Mouse (Mus musculus) cerebral cortex, adult 2 months (tissue): ENCODE measurements around the gene Snx32.

ENCODE experiments used
- WGBS: fragments of 180-500 bp; shearing (Covaris S2); methylation state at CpG from one replicate; pipeline ENCODE4 v1.1.7; 2018; 5-methylcytosine and 5-hydroxymethylcytosine counted together

Gene Snx32

DNA sequence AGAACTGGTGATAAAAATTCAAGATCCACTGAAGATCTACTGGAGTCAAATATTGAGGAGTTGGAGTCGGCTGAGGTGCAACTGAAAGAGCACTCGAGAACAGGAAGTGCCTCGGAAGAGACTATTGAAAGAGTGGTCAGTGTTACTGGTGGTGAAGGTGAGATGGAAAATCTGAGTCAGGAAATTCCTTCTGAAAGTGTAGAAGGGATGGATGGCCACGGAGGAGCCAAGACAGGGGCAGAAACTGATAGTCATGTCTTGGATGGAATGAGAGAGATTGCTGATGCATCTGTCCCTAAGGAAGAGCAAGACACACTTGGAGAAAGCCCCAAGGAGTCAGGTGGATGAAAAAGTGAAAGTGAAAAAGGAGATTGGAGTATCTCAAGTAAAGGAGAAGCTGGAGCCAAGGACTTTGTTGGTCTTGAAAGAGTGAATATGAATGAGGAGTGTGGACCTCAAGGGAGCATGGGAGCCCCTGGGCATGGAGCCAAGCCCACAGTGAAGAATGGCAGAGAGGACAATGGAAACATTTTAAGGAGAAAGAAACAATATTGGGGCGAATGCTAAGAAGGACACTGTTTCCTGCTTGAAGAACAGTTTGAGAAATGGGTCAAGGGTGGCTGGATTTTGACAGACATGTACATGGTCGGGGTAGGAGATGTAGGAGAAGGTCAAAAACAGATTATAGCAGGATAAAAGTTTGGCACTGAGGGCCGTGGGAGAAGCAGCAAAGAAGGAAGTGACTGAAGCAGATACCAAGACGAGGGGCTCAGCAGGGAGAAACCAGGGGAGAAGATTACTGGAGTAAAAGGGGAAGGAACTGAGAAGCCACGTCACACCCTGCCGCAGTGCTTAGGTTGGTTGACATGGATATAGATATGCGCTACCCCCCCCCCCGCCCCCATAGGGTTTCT lies 2.0 kb upstream of the Snx32 start:
- WGBS = 68% methylated on average over 12 of the region's 12 CpGs

GRCm38 (mm10) chr19:5511074-5511632 lies 815 bp upstream of the Snx32 start:
- 40% methylated on average over 14 of the region's 15 CpGs for WGBS

DNA sequence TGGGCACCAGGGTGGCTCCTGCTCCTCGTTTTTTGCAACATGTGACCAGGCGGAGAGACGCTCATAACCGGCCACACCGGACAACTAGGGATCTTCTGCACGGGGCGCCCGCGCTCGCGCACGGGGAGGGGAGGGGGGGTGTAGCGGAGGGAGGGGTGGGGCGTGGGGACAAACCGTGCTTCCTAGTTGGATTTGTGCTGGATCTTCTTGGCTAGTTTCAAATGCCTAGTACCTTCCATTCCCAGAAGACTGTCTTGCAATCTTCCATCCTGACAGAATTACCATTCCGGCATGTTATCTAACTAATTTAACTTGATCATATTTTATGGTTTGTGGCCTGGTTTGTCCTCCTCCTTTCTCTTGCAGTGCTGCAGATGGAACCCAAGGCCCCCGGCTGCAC lies 6.7 kb downstream of the Snx32 start, which contains the start of gene 1700020D05Rik:
TSS of gene 1700020D05Rik (minus strand) at position 101 of the 400 bp plus-strand sequence.
- WGBS = 70% methylated on average over 17 of the region's 17 CpGs

DNA sequence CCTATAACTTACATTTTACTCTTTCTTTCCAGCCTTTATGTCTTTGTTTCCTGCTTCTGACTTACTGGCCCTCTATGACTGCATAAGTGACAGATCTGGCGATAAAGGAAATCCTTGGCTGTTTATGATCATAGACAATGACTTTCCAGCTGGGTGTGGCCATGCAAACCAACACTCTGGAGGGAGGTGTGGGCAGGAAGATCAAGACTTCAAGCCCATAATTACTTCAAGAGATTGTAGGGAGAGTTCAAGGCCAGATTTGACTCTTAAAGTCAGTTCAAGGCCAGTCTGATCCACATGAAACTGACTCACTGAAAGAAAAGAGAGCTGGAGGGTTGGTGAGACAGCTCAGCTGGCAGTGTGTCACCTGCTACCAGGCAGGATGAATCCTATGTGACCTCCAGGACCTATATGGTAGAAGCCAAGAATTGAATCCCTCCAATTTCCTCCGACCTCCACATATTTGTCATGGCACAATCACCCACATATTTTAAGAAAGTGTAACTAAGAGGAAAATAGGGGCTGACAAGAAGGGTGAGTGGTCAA lies 9.9 kb downstream of the Snx32 start:
- 90% methylated on average over 2 of the region's 2 CpGs for WGBS

GRCm38 (mm10) chr19:5496052-5496370 lies 14.3 kb downstream of the Snx32 start:
- WGBS = 79% methylated on average over 16 of the region's 16 CpGs

DNA sequence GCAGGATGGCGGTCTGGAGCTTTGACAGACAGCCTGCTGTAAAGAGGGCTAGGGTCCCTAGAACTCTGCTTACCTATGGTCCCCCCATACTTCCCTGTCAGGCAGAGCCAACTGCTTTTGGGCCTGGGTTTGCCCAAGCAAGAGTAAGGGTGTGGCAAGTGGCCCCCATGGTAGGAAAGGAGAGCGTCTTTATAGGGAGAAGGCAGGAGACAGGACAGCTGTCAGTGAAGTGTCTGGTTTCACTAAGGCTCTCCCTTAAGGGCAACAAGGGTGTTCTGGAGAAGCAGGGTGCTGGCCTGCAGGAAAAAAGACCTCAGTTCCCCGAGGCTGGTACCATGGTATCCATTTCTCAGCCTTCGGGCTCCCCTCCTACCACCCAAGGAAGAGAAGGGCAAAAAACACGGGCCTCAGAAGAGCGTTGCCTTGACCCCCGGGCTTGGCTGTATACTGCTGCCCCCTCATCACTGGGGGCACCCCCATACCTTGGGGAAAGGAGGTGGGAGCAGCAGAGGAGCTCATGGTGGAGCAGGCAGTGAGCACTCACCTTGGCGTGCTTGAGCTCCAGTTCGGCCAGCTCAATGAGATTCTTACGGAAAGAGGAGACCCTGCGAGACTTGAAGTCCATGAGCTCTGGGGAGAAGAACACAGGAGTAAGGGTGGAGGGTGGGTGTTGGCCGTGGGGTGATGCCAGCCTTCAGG lies 14.8 kb downstream of the Snx32 start:
- WGBS = 84% methylated on average over 12 of the region's 12 CpGs

GRCm38 (mm10) chr19:5494314-5494713 lies 16.0 kb downstream of the Snx32 start:
- WGBS = 64% methylated on average over 3 of the region's 3 CpGs

GRCm38 (mm10) chr19:5493301-5493721 lies 17.0 kb downstream of the Snx32 start:
- WGBS = 37% methylated on average over 9 of the region's 9 CpGs

- 59% methylated on average over 4 of the region's 4 CpGs for WGBS
Measured at GRCm38 (mm10) chr19:5492641-5493040, 17.7 kb downstream of the Snx32 start.

- under 1% methylated on average over 59 of the region's 59 CpGs for WGBS
Measured at GRCm38 (mm10) chr19:5490898-5491708, 19.2 kb downstream of the Snx32 start.

- WGBS = under 1% methylated on average over 54 of the region's 62 CpGs
Measured at GRCm38 (mm10) chr19:5490313-5490897, 19.9 kb downstream of the Snx32 start, which contains the start of gene Cfl1. Cfl1 (plus strand) TSS chr19:5490455.

DNA sequence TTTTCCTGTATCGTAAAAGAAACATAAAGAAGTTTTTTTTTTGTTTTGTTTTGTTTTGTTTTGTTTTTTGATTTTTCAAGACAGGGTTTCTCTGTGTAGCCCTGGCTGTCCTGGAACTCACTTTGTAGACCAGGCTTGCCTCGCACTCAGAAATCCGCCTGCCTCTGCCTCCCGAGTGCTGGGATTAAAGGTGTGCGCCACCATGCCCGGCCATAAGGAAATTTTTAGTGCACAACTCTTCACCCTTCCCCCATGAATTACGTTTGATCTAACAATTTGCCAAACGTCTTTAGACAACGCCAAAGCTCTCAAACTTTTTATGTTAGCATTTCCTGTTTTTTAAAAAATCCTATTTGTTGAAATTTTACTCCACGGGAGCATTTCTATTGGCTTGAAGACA lies 20.6 kb downstream of the Snx32 start:
- 16% methylated on average over 10 of the region's 10 CpGs for WGBS

GRCm38 (mm10) chr19:5488878-5489571 lies 21.3 kb downstream of the Snx32 start:
- under 1% methylated on average over 26 of the region's 26 CpGs for WGBS

DNA sequence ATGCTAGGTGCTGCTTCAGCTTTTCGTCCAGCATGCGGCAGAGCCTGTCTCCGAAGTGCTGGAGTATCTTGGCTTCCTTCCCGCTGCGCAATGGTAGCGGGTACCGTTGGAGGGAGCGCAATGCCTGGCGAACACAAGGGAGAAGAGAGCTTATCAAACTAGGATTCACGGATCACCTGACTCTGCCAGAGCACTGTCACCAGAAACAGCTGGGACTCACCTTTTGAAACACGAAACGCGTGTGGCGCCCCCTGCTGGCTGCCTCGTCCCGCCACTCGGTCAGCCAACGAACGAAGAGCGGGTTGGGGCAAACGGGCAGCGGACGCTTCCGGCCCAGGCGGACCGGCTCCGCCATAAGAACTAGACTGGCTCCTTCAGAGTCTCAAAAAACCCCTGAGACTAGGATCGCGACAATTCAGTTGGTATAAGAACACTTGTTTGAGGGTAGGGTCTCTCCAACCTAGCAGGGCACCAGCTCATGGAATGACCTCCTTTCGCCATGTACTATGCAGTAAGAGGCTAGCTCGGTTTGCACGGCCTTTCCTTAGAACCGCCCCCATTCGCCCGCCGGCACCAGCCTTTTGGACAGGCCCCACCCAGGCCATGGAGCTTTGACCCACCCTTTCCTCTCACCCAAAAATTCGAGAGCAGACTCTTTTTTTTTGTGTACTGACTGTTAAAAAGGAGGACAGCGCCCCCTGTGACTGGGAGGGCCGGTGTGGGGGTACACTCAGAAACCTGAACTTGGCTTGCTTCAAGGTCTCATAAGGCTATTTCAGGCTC lies 22.4 kb downstream of the Snx32 start, which contains the start of gene Mus81:
TSS of gene Mus81 (minus strand) at position 635 of the 783 bp plus-strand sequence.
- WGBS = under 1% methylated on average over 39 of the region's 39 CpGs

GRCm38 (mm10) chr19:5486771-5487170 lies 23.6 kb downstream of the Snx32 start:
- WGBS = 78% methylated on average over 4 of the region's 4 CpGs

- WGBS = 68% methylated on average over 8 of the region's 8 CpGs
Measured at GRCm38 (mm10) chr19:5486286-5486685, 24.1 kb downstream of the Snx32 start.

DNA sequence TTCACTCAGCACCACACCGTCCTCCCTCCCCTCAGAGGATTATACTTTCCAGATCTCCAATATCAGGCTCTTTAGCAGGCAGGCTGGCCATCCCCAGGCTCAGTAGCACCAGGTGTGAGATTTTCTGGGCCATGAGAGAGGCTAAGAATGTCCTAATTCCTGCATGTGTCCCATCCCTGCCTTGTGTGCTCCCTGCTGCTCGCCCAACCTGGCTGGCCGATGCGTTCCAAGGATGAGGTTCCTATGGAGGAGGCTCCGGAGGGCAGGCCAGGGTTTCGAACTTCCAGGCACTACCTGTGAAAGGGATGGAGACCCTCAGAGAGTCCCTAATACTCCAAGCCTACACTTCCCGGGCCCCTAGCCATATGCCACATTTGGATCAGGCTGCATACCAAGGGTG lies 24.5 kb downstream of the Snx32 start:
- 90% methylated on average over 7 of the region's 7 CpGs for WGBS

DNA sequence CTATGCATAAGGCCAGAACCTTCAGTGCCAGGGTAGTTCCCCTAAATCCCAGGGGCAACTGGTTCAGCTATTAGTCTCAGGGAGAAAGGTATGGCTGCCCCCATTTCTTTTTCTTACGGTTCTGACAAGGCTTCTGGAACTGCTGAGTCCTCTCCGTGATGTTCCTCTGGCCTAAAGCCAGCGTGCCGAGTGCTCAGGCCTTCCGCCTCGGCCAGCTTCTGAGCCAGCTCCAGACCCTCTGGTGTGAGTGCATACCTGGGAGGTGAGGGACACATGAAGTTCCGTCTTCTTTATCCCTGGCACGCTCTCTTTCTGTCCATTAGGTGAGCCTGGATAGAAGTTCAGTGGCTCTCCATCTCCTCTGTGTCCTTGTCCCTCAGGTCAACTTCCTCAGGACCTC lies 25.0 kb downstream of the Snx32 start:
- 81% methylated on average over 8 of the region's 8 CpGs for WGBS

DNA sequence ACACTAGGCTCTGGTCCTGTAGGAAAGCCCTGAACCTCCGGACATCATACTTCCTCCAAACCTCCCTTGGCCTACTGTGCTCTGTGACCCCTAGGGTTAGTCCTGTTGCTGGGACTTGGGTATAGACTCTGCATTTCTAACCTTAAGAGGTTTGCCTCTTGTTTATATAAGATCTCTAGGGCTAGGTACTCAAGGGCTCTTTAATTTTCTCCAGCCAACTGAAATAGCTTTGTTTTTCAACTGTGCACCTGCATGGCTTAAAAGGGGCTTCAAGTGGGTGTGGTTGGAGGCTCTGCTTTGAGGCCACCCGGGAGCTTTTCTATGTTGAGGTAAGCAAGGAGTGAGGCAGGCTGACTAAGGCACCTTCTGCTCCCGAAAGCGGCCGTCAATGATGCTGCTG lies 25.8 kb downstream of the Snx32 start:
- WGBS = 88% methylated on average over 5 of the region's 5 CpGs
